8 mouse cellular contexts compared by ENCODE assay signal in the genomic region with DNA sequence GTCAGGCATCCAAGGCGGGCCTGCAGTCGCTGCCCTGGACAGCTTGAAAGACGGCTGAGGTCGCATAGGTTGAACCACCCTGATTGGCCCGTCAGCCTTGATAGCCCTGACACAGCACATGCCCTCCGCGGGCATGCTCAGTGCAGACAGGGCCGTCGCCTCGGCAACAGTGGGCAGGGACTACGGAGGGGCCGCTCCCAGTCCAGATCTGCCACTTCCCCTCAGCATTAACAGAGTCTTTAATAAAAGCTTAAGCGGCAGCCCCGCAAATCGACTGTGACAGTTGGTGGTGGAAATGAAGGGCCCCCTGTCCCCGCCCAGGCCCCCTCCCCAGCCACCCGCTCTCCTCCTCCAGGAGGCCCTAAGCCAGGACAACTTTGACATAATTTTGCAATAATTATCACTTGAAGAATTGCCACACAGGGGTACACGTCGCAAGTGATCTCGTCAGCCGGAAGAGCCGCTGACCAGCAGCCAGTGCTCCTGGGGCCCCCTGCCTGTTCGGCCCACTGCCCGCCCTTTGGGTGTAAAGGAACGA.
DNase-seq lines count a peak whose midpoint lies in the region; ATAC-seq lines count a peak whose summit lies in the region.

No protein-coding gene starts in this region.

- peak overlapping the region; percentile 53 for H3K9ac ChIP-seq in heart, embryonic 16.5 days (ENCODE audit: low read length)

- peak overlapping the region; percentile 50 for H3K4me2 ChIP-seq in heart, embryonic 16.5 days (ENCODE audit: low read depth, low read length)

- peak overlapping the region; percentile 11; the same call in 1 of the 2 replicates for H3K4me3 ChIP-seq in heart, embryonic 16.5 days (ENCODE audit: low read length)

- H3K27ac ChIP-seq in heart, embryonic 16.5 days (ENCODE audit: low read length), result peak overlapping the region; percentile 63

- H3K27me3 ChIP-seq in heart, embryonic 16.5 days (ENCODE audit: control insufficient read depth, insufficient read depth, low read length), result no peaks in the 10 kb centered on the region

- WGBS in heart, embryonic 16.5 days, result 14% methylated on average over 25 of the region's 25 CpGs

- peaks cover 32% of the 10 kb centered on the region for H3K36me3 ChIP-seq in heart, embryonic 16.5 days (ENCODE audit: control insufficient read depth, insufficient read depth)

- H3K9me3 ChIP-seq in heart, embryonic 16.5 days (replicated peaks; ENCODE audit: control insufficient read depth, low read length), result no peaks in the 10 kb centered on the region

- peak; percentile 13 to 25 for DNase-seq in thymus, adult 18-20 months
- DNase-seq in thymus, postnatal 10 days (ENCODE audit: low spot score in 2 of 2), result no peak
- peak; percentile 84 for DNase-seq in embryo, embryonic 9.5 days (ENCODE audit: extremely low spot score)
- DNase-seq in kidney, postnatal 10 days, result peak; percentile 88
- DNase-seq in lung, postnatal 36 days, result peak; percentile 92
- DNase-seq in retina, postnatal 7 days (ENCODE audit: low read depth, low spot score), result peak; percentile 84
- DNase-seq in frontal cortex, adult 2 months (ENCODE audit: extremely low spot score in 1 of 2, low spot score in 1 of 2), result no peak

- peak; percentile 86 for ATAC-seq in heart, embryonic 16.5 days (replicated peaks; ENCODE audit: extremely low read depth, insufficient read depth, low FRiP score)

- H3K4me1 ChIP-seq in heart, embryonic 16.5 days (ENCODE audit: control insufficient read depth, insufficient read depth, low read length), result peaks cover 33% of the 10 kb centered on the region

Comparison
In these comparisons a context has a peak if more than half of its experiments do, and no peak if none do; other contexts are left out.
1. DNase-seq: peak in thymus, adult 18-20 months (2 of 2), embryo, embryonic 9.5 days (single experiment), kidney, postnatal 10 days (single experiment), lung, postnatal 36 days (single experiment) and retina, postnatal 7 days (single experiment); none in thymus, postnatal 10 days (0 of 2) and frontal cortex, adult 2 months (0 of 2).